In the genomic region with DNA sequence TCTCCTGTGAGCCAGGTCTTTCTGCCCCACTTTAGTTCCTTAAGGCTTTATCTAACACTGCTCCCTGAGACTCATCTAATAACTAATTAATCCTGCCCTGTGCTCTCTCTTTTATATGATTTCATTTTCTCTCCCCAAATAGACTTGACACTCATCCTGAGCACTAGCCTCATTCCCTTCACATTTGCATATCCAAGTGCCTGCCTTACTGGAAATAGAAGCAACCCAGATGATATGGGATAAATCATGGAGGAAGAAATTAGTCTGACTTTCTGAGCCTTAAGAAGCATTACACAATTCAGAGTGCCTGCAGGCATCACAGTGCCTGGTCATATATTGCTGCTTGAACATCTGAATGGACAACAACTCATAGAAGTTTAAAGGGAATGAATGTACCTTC, we compare ENCODE assay signal across 20 mouse cellular contexts.
DNase-seq lines count a peak whose midpoint lies in the region; ATAC-seq lines count a peak whose summit lies in the region.
"Had no signal": no experiment of that assay in that cellular context is flagged by ENCODE, and none has a peak within 500 bp of the region (broad histone marks: within the 10 kb centered on the region; RNA-seq: fewer than 3 reads in every experiment).

No protein-coding gene starts in this region.

- ATAC-seq in frontal cortex, adult (ENCODE audit: low TSS enrichment) = peak; percentile 92
- ATAC-seq: activated CD4-positive, CD25-positive, alpha-beta regulatory T cell, adult 4 months; CD4-positive, CD25-positive, alpha-beta regulatory T cell, adult 4 months; Patski had no signal

- DNase-seq in frontal cortex, adult 2 months (ENCODE audit: extremely low spot score in 1 of 2, low spot score in 1 of 2) = no peak
- DNase-seq in right cerebral cortex, adult 18-20 months = peak; percentile 1
- no peak for DNase-seq in right cerebral cortex, postnatal 25 days
- DNase-seq in brain, adult 2 months (ENCODE audit: low read depth, low spot score) = peak; percentile 16
- DNase-seq in adrenal gland, adult 2 months = no peak
- DNase-seq: adrenal gland, adult 8-10 months; adrenal gland, postnatal 10 days; adrenal gland, postnatal 14 days; adrenal gland, postnatal 25 days; adrenal gland, postnatal 36 days; B cell, adult 2 months; cerebellum, adult 11 months; cerebellum, adult 11-12 months; cerebellum, adult 18-20 months; cerebellum, adult 2 months; cerebellum, adult 8-10 months had no signal

Comparison
In these comparisons a context has a peak if more than half of its experiments do, and no peak if none do; other contexts are left out.
1. DNase-seq: peak in right cerebral cortex, adult 18-20 months (single experiment) and brain, adult 2 months (single experiment); none in frontal cortex, adult 2 months (0 of 2), right cerebral cortex, postnatal 25 days (single experiment) and adrenal gland, adult 2 months (single experiment).